ENCODE assay signal across 8 mouse cellular contexts in genomic region chr3:152799738-152800431, GRCm38 (mm10).
DNase-seq lines count a peak whose midpoint lies in the region; ATAC-seq and TF ChIP-seq lines count a peak whose summit lies in the region.

No protein-coding gene starts in this region.

- no peaks in the 10 kb centered on the region for H3K4me1 ChIP-seq in heart, postnatal 0 days (ENCODE audit: control insufficient read depth, insufficient read depth)
- no peaks in the 10 kb centered on the region for H3K4me1 ChIP-seq in forebrain, embryonic 11.5 days (replicated peaks; ENCODE audit: control insufficient read depth, insufficient read depth, low read length)

- no peak for DNase-seq in heart, postnatal 0 days (ENCODE audit: low spot score)
- no peak for DNase-seq in heart, adult 9 months (ENCODE audit: low spot score in 2 of 2)
- DNase-seq in A20 (ENCODE audit: low read depth, low spot score) = peak; percentile 55
- DNase-seq in ZHBTc4 (ENCODE audit: low read depth, low spot score) = peak; percentile 37
- DNase-seq in forebrain, embryonic 11.5 days (ENCODE audit: low spot score) = no peak
- DNase-seq in gastrocnemius, postnatal 14 days = no peak

- no peaks in the 10 kb centered on the region for H3K9me3 ChIP-seq in heart, postnatal 0 days (replicated peaks; ENCODE audit: control insufficient read depth, low read length)
- no peaks in the 10 kb centered on the region for H3K9me3 ChIP-seq in forebrain, embryonic 11.5 days (ENCODE audit: control insufficient read depth, low read length)

- no peak overlapping the region for H3K4me2 ChIP-seq in heart, postnatal 0 days (ENCODE audit: low read depth, low read length)
- H3K4me2 ChIP-seq in forebrain, embryonic 11.5 days (ENCODE audit: low read depth, low read length, severe bottlenecking) = no peak overlapping the region

- no peak overlapping the region for H3K9ac ChIP-seq in heart, postnatal 0 days (replicated peaks; ENCODE audit: low read depth, low read length)
- no peak overlapping the region for H3K9ac ChIP-seq in forebrain, embryonic 11.5 days (ENCODE audit: low read length)

- no peak for ATAC-seq in heart, postnatal 0 days (ENCODE audit: insufficient read depth, low read depth)
- peak; percentile 38 for ATAC-seq in inflammation-experienced regulatory T-cells, adult 6 months
- peak; percentile 59 for ATAC-seq in megakaryocyte, adult 5-6 weeks (ENCODE audit: poor library complexity, severe bottlenecking)
- no peak for ATAC-seq in forebrain, embryonic 11.5 days (replicated peaks; ENCODE audit: low FRiP score)

- TF ChIP-seq EP300 in heart, postnatal 0 days (IDR thresholded peaks at IDR 0.05; ENCODE audit: low read depth) = no peak

- no peaks in the 10 kb centered on the region for H3K36me3 ChIP-seq in heart, postnatal 0 days (replicated peaks; ENCODE audit: control insufficient read depth, insufficient read depth, low read length)
- no peaks in the 10 kb centered on the region for H3K36me3 ChIP-seq in forebrain, embryonic 11.5 days (ENCODE audit: control insufficient read depth, insufficient read depth, low read length)

- TF ChIP-seq CTCF in heart, postnatal 0 days (IDR thresholded peaks at IDR 0.05; ENCODE audit: low read depth) = peak; percentile 41

- no peak overlapping the region for H3K27ac ChIP-seq in heart, postnatal 0 days (ENCODE audit: low read depth)
- H3K27ac ChIP-seq in forebrain, embryonic 11.5 days (ENCODE audit: low read depth, low read length) = no peak overlapping the region

- WGBS in heart, postnatal 0 days = 76% methylated on average over 9 of the region's 9 CpGs
- whole genome bisulfite sequencing in forebrain, embryonic 11.5 days = 83% methylated on average over 9 of the region's 9 CpGs

- H3K27me3 ChIP-seq in heart, postnatal 0 days (ENCODE audit: control insufficient read depth, insufficient read depth, low read length) = no peaks in the 10 kb centered on the region
- H3K27me3 ChIP-seq in forebrain, embryonic 11.5 days (ENCODE audit: control insufficient read depth, insufficient read depth, low read length) = no peaks in the 10 kb centered on the region

- intact Hi-C loops in gastrocnemius, postnatal 14 days (cut with DNase I; ENCODE audit: low total_unique reads) = no loop called here

- no peak overlapping the region for H3K4me3 ChIP-seq in heart, postnatal 0 days (ENCODE audit: low read depth, low read length)
- no peak overlapping the region for H3K4me3 ChIP-seq in forebrain, embryonic 11.5 days (ENCODE audit: low read depth, low read length)

Comparison
In these comparisons a context has a peak if more than half of its experiments do, and no peak if none do; other contexts are left out.
1. ATAC-seq: peak in inflammation-experienced regulatory T-cells, adult 6 months (single experiment) and megakaryocyte, adult 5-6 weeks (single experiment); none in heart, postnatal 0 days (single experiment) and forebrain, embryonic 11.5 days (single experiment).
2. DNase-seq: peak in A20 (single experiment) and ZHBTc4 (single experiment); none in heart, postnatal 0 days (single experiment), heart, adult 9 months (0 of 2), forebrain, embryonic 11.5 days (single experiment) and gastrocnemius, postnatal 14 days (single experiment).